Mouse (Mus musculus) heart, adult 2 months (tissue): ENCODE results near the gene Gys1. TPM values are rescaled to one million over a fixed set of nuclear protein-coding genes. Genes with fewer than 3 reads are reported as not detected.
A peak's percentile ranks its signal among the peaks of the same experiment; 100 is the strongest.
"Not testable (repeated sequence)": the region's sequence is repeated elsewhere in the genome, so short reads cannot be mapped to it uniquely, and the experiment has no call there.

Experiments
- DNase-seq, 2 experiments: peaks; one replicate each; pipeline ENCODE4 v3.0.0; 2021
- H3K27ac ChIP-seq: fragments of 200-600 bp; 2 replicates; pipeline ENCODE4 v1.8.1; 2022
- H3K27me3 ChIP-seq: fragments of 200-500 bp; 2 replicates; pipeline ENCODE4 v1.6.1; 2012; ENCODE audit warnings: mild to moderate bottlenecking, low read length, inconsistent platforms, mixed read lengths; ENCODE audit not compliant: control insufficient read depth, insufficient read depth
- H3K36me3 ChIP-seq: fragments of 200-500 bp; 2 replicates; pipeline ENCODE4 v1.6.1; 2012; ENCODE audit warnings: low read length, inconsistent platforms; ENCODE audit not compliant: control insufficient read depth, insufficient read depth
- H3K4me1 ChIP-seq: fragments of 200-500 bp; 2 replicates; pipeline ENCODE4 v1.6.1; 2011; ENCODE audit warnings: low read length; ENCODE audit not compliant: control insufficient read depth, insufficient read depth
- H3K4me3 ChIP-seq: fragments of 200-600 bp; 2 replicates; pipeline ENCODE4 v1.8.1; 2022
- H3K79me2 ChIP-seq: fragments of 200-500 bp; replicated peaks from 2 replicates; pipeline ENCODE4 v1.6.1; 2012; ENCODE audit warnings: mild to moderate bottlenecking, inconsistent platforms, low read length, moderate library complexity, mixed read lengths; ENCODE audit not compliant: control insufficient read depth, insufficient read depth
- H3K9ac ChIP-seq: fragments of 200-500 bp; 2 replicates; pipeline ENCODE4 v1.6.1; 2012; ENCODE audit warnings: low read depth, mild to moderate bottlenecking, control low read depth, inconsistent platforms, low read length, mixed read lengths
- CTCF ChIP-seq: fragments of 200-600 bp; IDR thresholded peaks from 2 replicates; pipeline ENCODE4 v1.8.1; 2022; ENCODE audit warnings: antibody characterized with exemption, mild to moderate bottlenecking, moderate library complexity
- EP300 ChIP-seq: fragments of 200-500 bp; IDR thresholded peaks from 2 replicates; pipeline ENCODE4 v1.6.1; 2011; ENCODE audit warnings: low read depth, low read length, control low read depth; ENCODE audit not compliant: insufficient read depth
- POLR2A ChIP-seq: fragments of 200-500 bp; IDR thresholded peaks from 2 replicates; pipeline ENCODE4 v1.6.1; 2011; ENCODE audit warnings: mild to moderate bottlenecking, low read depth, low read length, control low read depth; ENCODE audit not compliant: insufficient read depth
- WGBS: fragments of 180-500 bp; shearing (Covaris S2); methylation state at CpG from one replicate; pipeline ENCODE4 v1.1.7; 2018; 5-methylcytosine and 5-hydroxymethylcytosine counted together
- intact Hi-C: fragments of 180-260 bp; cut with DNase I; formaldehyde crosslinking; loops from one replicate; pipeline ENCODE4 v1.15.1; 2025
- polyA plus RNA-seq: library from polyadenylated mRNA; depleted of rRNA; stranded (reverse); fragments of >200 nt; gene quantifications from 2 replicates; pipeline ENCODE4 v1.2.3, GENCODE M21; 2012
- total RNA-seq, 2 experiments: library from RNA; stranded (reverse); gene quantifications; 2 replicates each; pipeline ENCODE4 v1.2.3; 2021

Gys1 gene
- total and polyA plus RNA-seq, 3 experiments, result 96.9 to 115 (median 111) TPM

DNA sequence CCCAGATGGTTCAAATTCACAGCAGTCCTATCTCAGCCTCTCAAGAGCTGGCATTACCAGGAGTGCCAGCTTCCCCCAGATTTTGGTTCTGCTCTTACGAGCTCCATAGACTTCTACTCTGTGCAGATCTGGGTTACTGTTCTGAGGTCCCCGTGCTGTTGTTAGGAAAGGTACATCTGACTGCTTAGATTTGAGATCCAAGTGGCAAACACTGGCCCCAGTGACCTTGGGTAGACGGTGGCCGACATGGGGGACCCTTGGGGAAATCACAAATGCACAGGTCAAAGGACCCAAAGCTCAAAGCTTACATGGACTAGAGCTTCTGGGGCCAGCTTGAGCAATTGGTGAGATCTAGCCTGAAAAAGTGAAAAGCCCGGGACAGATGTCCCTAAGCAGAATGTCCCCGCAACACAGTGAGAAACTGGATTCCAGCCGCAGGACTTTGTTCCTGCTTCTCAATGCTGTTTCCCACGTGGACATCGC lies 22.1 kb downstream of the Gys1 start:
- Histone ChIP-seq H3K27ac (peak overlapping the region; percentile 52; the same call in 1 of the 2 replicates), H3K79me2 (no peaks in the 10 kb centered on the region), H3K27me3 (no peaks in the 10 kb centered on the region), H3K4me1 (peaks cover 15% of the 10 kb centered on the region), H3K9ac (no peak overlapping the region), H3K4me3 (no peak overlapping the region), H3K36me3 (peaks cover 12% of the 10 kb centered on the region)
- 37% methylated on average over 9 of the region's 9 CpGs for WGBS
- no peak for DNase-seq
- no peak for TF ChIP-seq CTCF
- intact Hi-C loops, result no loop called here

DNA sequence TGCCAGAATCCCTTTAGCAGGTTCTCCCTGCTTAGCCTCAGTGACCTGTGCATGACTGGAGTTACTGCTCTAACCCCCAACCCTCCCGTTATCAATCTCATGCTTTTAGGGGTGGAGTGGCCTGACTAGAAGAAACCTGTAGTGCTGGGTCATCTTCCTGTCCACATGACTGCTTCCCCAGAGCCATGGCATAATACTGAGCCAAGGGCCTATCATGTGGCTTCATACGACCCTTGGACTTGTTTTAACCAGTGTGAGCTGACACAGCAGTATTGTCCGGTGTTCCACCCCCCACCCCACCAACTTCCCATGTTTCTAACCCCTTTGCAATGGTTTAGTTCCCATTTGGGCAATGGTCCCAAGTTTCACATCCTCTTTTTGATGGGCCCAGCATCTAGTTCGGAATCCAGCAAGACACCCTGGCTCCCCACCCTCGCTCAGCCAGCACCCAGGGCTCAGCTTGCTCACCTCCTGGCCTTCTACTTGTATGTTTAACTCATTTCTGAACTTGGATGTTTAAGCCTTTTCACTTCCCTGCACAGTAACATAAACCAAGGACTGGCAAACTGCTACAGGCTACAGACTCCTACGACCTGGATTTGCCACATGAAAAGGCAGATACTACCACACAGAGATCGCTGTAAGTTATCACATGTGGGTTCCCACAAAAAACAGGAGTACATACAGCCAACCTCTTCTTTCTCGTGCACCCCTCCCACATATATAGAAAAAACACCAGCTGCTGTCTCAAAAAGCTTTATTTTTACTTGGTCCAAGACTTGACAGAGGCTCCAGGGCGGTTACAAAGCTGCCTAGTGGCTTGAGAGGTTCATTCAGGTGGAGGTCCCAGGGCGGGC lies 22.8 kb downstream of the Gys1 start:
- Histone ChIP-seq H3K27me3 (no peaks in the 10 kb centered on the region), H3K9ac (no peak overlapping the region), H3K79me2 (no peaks in the 10 kb centered on the region), H3K36me3 (peaks cover 12% of the 10 kb centered on the region), H3K27ac (peak overlapping the region; percentile 54), H3K4me3 (peak overlapping the region; percentile 59; the same call in 1 of the 2 replicates), H3K4me1 (peaks cover 15% of the 10 kb centered on the region)
- TF ChIP-seq CTCF (no peak), EP300 (peak; percentile 76; the same call in 1 of the 2 replicates), POLR2A (peak; percentile 46)
- intact Hi-C loops, result no loop called here
- peak; percentile 43 to 58 for DNase-seq
- WGBS, result 37% methylated on average over 10 of the region's 10 CpGs

DNA sequence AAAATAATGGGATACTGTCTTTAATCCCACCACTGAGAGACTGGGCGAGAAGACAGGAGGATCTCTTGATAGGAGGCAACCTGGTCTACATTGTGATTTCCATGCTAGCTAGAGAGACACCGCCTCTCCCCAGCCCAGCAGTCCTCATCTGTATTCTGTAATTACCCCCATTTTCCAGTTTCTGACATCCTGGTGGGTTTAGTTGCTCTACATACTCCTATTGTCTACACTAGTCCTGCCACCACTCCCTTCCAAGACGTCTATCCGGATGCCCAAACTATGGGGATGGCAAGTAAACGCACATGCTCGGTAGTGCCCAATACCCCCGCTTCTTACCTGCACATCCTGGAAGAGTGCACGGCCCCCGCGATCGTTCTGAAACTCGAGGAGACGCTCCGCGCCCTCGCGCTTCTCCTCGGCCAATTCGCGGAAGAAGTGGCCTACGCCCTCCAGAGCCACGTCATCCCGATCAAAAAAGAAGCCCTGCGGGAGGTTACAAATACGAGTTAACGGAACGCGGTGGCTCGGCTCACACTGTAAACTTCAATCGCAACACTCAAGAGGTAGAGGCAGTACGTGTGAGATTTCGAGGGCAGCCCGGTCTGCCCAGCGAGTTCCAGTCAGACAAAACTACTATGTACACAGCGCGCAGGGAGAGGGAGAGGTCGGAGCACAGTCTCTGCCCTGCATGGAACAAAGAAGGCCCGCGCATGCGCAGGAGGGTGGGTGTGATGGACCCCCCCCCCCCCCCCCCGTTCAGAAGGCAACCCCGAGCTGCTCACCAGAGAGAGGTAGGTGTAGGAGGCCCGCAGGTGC lies 24.3 kb downstream of the Gys1 start:
- no peaks in the 10 kb centered on the region for H3K79me2 ChIP-seq
- peak overlapping the region; percentile 96 for H3K27ac ChIP-seq
- intact Hi-C loops, result loop anchor here (1.0 kb wide), 1 partner anchor 25 kb away; the partner anchor contains the start of gene Gys1
- H3K9ac ChIP-seq, result peak overlapping the region; percentile 72
- peak; percentile 87 to 88 for DNase-seq
- H3K4me1 ChIP-seq, result peaks cover 15% of the 10 kb centered on the region
- H3K27me3 ChIP-seq, result no peaks in the 10 kb centered on the region
- H3K4me3 ChIP-seq, result peak overlapping the region; percentile 59
- TF ChIP-seq EP300, result 0 out of 2 replicates have a peak, but pooled peaks have one; percentile 6
- peak; percentile 34 for TF ChIP-seq POLR2A
- TF ChIP-seq CTCF, result no peak
- WGBS, result under 1% methylated on average over 43 of the region's 43 CpGs
- H3K36me3 ChIP-seq, result peaks cover 12% of the 10 kb centered on the region

DNA sequence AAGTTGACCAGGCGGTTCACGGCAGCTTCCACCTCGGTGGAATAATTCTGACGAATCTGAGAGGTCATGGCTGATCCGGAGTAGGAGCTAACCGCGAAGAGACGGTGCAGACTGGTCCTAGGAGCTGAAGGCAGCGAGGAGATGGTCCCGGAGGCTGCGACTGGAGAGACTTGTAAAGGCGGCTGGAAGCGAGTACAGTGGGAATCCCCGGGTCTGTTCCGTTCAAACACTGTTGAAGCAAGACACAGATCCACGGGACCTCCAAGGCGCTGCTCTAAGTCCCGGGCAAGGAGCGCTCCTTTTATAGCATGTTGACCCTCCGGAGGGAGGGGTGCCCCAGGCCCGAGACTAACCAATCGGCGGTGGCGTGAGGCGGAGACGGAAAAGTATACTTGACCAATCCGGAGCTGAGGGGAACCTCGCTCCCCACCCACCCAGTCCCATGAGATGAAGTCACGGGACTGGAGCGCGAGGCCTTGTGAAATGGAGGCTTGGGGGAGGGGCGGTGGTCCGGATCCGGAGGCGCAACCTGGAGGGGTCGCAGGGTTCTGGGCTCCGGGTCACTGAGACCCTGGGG lies 25.0 kb downstream of the Gys1 start, which contains the start of gene Ftl1:
TSS of gene Ftl1 (minus strand) at position 321 of the 577 bp plus-strand sequence.
- not testable (repeated sequence) for H3K27me3 ChIP-seq, H3K79me2 ChIP-seq
- 1% methylated on average over 33 of the region's 37 CpGs for WGBS
- peak; percentile 98 for TF ChIP-seq POLR2A
- TF ChIP-seq EP300, result 0 out of 2 replicates have a peak, but pooled peaks have one; percentile 18
- peak; percentile 94 to 98 for DNase-seq
- Histone ChIP-seq H3K9ac (peak within 1 kb of the TSS; percentile 72), H3K4me1 (peaks cover 15% of the 10 kb centered on the region), H3K27ac (peak within 1 kb of the TSS; percentile 96), H3K36me3 (peaks cover 12% of the 10 kb centered on the region), H3K4me3 (peak within 1 kb of the TSS; percentile 59)
- intact Hi-C loops, result loop anchor here (1.0 to 10.0 kb wide), 3 partner anchors 25 to 345 kb away; partner anchors contain the start of gene Gys1

DNA sequence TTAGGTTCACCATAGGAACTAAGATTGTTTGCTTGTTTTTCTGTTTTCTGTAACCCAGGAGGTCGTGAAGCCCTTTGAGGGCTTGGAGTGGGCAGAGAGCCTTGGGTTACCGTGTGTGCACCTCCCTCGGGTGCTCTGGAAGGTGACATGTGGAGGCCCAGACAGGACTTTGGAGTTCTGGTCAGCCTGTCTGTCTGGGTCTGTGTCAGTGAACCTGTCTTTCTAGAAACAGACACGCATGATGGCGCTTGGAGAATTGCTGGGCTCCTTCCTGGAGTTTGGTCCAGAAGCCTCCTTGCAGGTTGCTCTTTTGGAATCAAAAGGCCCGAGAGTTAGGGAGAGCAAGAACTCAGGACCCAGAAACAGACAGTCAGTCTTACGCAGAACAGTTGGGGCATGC lies 25.7 kb downstream of the Gys1 start:
- peak overlapping the region; percentile 64; the same call in 1 of the 2 replicates for H3K9ac ChIP-seq
- H3K27me3 ChIP-seq, result no peaks in the 10 kb centered on the region
- H3K27ac ChIP-seq, result peak overlapping the region; percentile 96
- WGBS, result 60% methylated on average over 7 of the region's 7 CpGs
- H3K79me2 ChIP-seq, result no peaks in the 10 kb centered on the region
- no peak for TF ChIP-seq POLR2A
- no peak for TF ChIP-seq CTCF
- TF ChIP-seq EP300, result no peak
- peaks cover 15% of the 10 kb centered on the region for H3K4me1 ChIP-seq
- intact Hi-C loops, result loop anchor here (5.0 to 10.0 kb wide), 2 partner anchors 242 to 344 kb away; no protein-coding TSS in a partner anchor
- DNase-seq, result peak; percentile 43 to 51
- peak overlapping the region; percentile 54 for H3K4me3 ChIP-seq
- peaks cover 12% of the 10 kb centered on the region for H3K36me3 ChIP-seq
